Mouse (Mus musculus): ENCODE results near the gene Slc6a8. TPM values are rescaled to one million over a fixed set of nuclear protein-coding genes. Genes with fewer than 3 reads are reported as not detected.

Gene Slc6a8
- total and polyA plus RNA-seq, 3 experiments = 0.70 to 4.2 (median 2.2) TPM

GRCm38 (mm10) chrX:73676668-73677067 lies 3.7 kb downstream of the Slc6a8 start:
- no peak for DNase-seq (ENCODE audit: extremely low read depth)

GRCm38 (mm10) chrX:73684156-73684555 lies 11.2 kb downstream of the Slc6a8 start:
- in situ Hi-C loops (cut with MboI; ENCODE audit: low pct_ligation_motif_present, low pct_unique_long_range_greater_than_20kb, low sequenced_read_pairs) = no loop called here
- H3K4me3 ChIP-seq (replicated peaks in 1 of 3; ENCODE audit: low read depth in 2 of 3, low read length in 2 of 3, poor library complexity in 1 of 3) = no peak overlapping the region

More at GRCm38 (mm10) chrX:73676668-73677067, 3.7 kb downstream of the Slc6a8 start:
- Histone ChIP-seq H3K79me2 (replicated peaks; ENCODE audit: control insufficient read depth, extremely low read depth, insufficient read depth, poor library complexity, severe bottlenecking) (no peaks in the 10 kb centered on the region), H3K9me3 (replicated peaks; ENCODE audit: low read length) (no peaks in the 10 kb centered on the region), H3K27ac (ENCODE audit: insufficient read depth, low read depth) (no peak overlapping the region), H3K4me2 (ENCODE audit: insufficient read depth, low read depth, poor library complexity, severe bottlenecking) (no peak overlapping the region), H3K27me3 (replicated peaks) (no peaks in the 10 kb centered on the region), H3K4me1 (ENCODE audit: control insufficient read depth in 1 of 2, insufficient read depth in 2 of 2) (peaks cover 3 to 4% of the 10 kb centered on the region in 2 experiments; a peak in 3 of 4 replicates), H3K9ac (ENCODE audit: insufficient read depth, low read depth) (no peak overlapping the region), H3K36me3 (replicated peaks in 1 of 2; ENCODE audit: control insufficient read depth in 1 of 2, insufficient read depth in 1 of 2, low read length in 1 of 2) (peaks cover 21 to 31% of the 10 kb centered on the region in 2 experiments), H3K4me3 (replicated peaks in 1 of 3; ENCODE audit: low read depth in 2 of 3, low read length in 2 of 3, poor library complexity in 1 of 3) (no peak overlapping the region)
- dilution Hi-C loops (cut with MboI; ENCODE audit: extremely low pct_ligation_motif_present, extremely low pct_unique_long_range_greater_than_20kb, low sequenced_read_pairs) (no loop called here), in situ Hi-C loops (cut with MboI; ENCODE audit: low pct_ligation_motif_present, low pct_unique_long_range_greater_than_20kb, low sequenced_read_pairs) (no loop called here)
- TF ChIP-seq ZNF384 (IDR thresholded peaks at IDR 0.05; ENCODE audit: low read depth, low read length) = no peak
- TF ChIP-seq HCFC1 (IDR thresholded peaks at IDR 0.05; ENCODE audit: low read depth, low read length) = no peak
- no peak for TF ChIP-seq POLR2A (IDR thresholded peaks at IDR 0.05; ENCODE audit: low read depth, low read length)
- no peak for TF ChIP-seq SIN3A (IDR thresholded peaks at IDR 0.05; ENCODE audit: low read length)
- no peak for TF ChIP-seq RAD21 (IDR thresholded peaks at IDR 0.05; ENCODE audit: low read depth, low read length)
- TF ChIP-seq BHLHE40 (IDR thresholded peaks at IDR 0.05; ENCODE audit: low read depth, low read length) = no peak

GRCm38 (mm10) chrX:73684978-73685377 lies 12.0 kb downstream of the Slc6a8 start:
- H3K27ac ChIP-seq (ENCODE audit: insufficient read depth, low read depth) = no peak overlapping the region
- H3K4me3 ChIP-seq (replicated peaks in 1 of 3; ENCODE audit: low read depth in 2 of 3, low read length in 2 of 3, poor library complexity in 1 of 3) = no peak overlapping the region
- in situ Hi-C loops (cut with MboI; ENCODE audit: low pct_ligation_motif_present, low pct_unique_long_range_greater_than_20kb, low sequenced_read_pairs) (no loop called here), dilution Hi-C loops (cut with MboI; ENCODE audit: extremely low pct_ligation_motif_present, extremely low pct_unique_long_range_greater_than_20kb, low sequenced_read_pairs) (no loop called here)
- no peak overlapping the region for H3K9ac ChIP-seq (ENCODE audit: insufficient read depth, low read depth)
- no peaks in the 10 kb centered on the region for H3K4me1 ChIP-seq (ENCODE audit: control insufficient read depth in 1 of 2, insufficient read depth in 2 of 2)
- H3K27me3 ChIP-seq (replicated peaks) = no peaks in the 10 kb centered on the region
- H3K79me2 ChIP-seq (replicated peaks; ENCODE audit: control insufficient read depth, extremely low read depth, insufficient read depth, poor library complexity, severe bottlenecking) = no peaks in the 10 kb centered on the region
- no peak for TF ChIP-seq ZKSCAN1 (IDR thresholded peaks at IDR 0.05; ENCODE audit: borderline replicate concordance, low read depth, low read length)
- no peak for TF ChIP-seq CTCF (conservative IDR thresholded peaks at IDR 0.05 in 1 of 2, IDR thresholded peaks at IDR 0.05 in 1 of 2; ENCODE audit: low read depth in 2 of 2, low read length in 2 of 2)
- TF ChIP-seq ELF1 (IDR thresholded peaks at IDR 0.05; ENCODE audit: low read depth, low read length) = no peak
- no peak for TF ChIP-seq BHLHE40 (IDR thresholded peaks at IDR 0.05; ENCODE audit: low read depth, low read length)
- no peak for TF ChIP-seq CHD1 (IDR thresholded peaks at IDR 0.05; ENCODE audit: low read depth, low read length)
- TF ChIP-seq UBTF (IDR thresholded peaks at IDR 0.05; ENCODE audit: low read depth, low read length) = no peak
- TF ChIP-seq USF1 (IDR thresholded peaks at IDR 0.05; ENCODE audit: low read depth, low read length) = no peak
- TF ChIP-seq E2F4 (IDR thresholded peaks at IDR 0.05; ENCODE audit: insufficient replicate concordance, low read depth, low read length) = no peak
- no peak for TF ChIP-seq PAX5 (IDR thresholded peaks at IDR 0.05; ENCODE audit: low read length)
- H3K9me3 ChIP-seq (replicated peaks; ENCODE audit: low read length) = no peaks in the 10 kb centered on the region
- peaks cover 75 to 96% of the 10 kb centered on the region in 2 experiments for H3K36me3 ChIP-seq (replicated peaks in 1 of 2; ENCODE audit: control insufficient read depth in 1 of 2, insufficient read depth in 1 of 2, low read length in 1 of 2)
- no peak for DNase-seq (ENCODE audit: extremely low read depth)
- H3K4me2 ChIP-seq (ENCODE audit: insufficient read depth, low read depth, poor library complexity, severe bottlenecking) = no peak overlapping the region

More at GRCm38 (mm10) chrX:73684156-73684555, 11.2 kb downstream of the Slc6a8 start:
- H3K79me2 ChIP-seq (replicated peaks; ENCODE audit: control insufficient read depth, extremely low read depth, insufficient read depth, poor library complexity, severe bottlenecking) = no peaks in the 10 kb centered on the region
- H3K27ac ChIP-seq (ENCODE audit: insufficient read depth, low read depth) = no peak overlapping the region
- H3K9me3 ChIP-seq (replicated peaks; ENCODE audit: low read length) = no peaks in the 10 kb centered on the region
- no peak for DNase-seq (ENCODE audit: extremely low read depth)
- H3K27me3 ChIP-seq (replicated peaks) = no peaks in the 10 kb centered on the region
- no peaks in the 10 kb centered on the region for H3K4me1 ChIP-seq (ENCODE audit: control insufficient read depth in 1 of 2, insufficient read depth in 2 of 2)
- peaks cover 73 to 95% of the 10 kb centered on the region in 2 experiments for H3K36me3 ChIP-seq (replicated peaks in 1 of 2; ENCODE audit: control insufficient read depth in 1 of 2, insufficient read depth in 1 of 2, low read length in 1 of 2)
- H3K4me2 ChIP-seq (ENCODE audit: insufficient read depth, low read depth, poor library complexity, severe bottlenecking) = no peak overlapping the region
- no peak for TF ChIP-seq GABPA (IDR thresholded peaks at IDR 0.05; ENCODE audit: insufficient replicate concordance, low read depth, low read length)
- no peak for TF ChIP-seq MAFK (IDR thresholded peaks at IDR 0.05; ENCODE audit: insufficient replicate concordance, low read length)
- no peak for TF ChIP-seq RAD21 (IDR thresholded peaks at IDR 0.05; ENCODE audit: low read depth, low read length)
- TF ChIP-seq MXI1 (IDR thresholded peaks at IDR 0.05; ENCODE audit: low read depth, low read length) = no peak
- no peak for TF ChIP-seq CHD1 (IDR thresholded peaks at IDR 0.05; ENCODE audit: low read depth, low read length)
- no peak for TF ChIP-seq ZC3H11A (IDR thresholded peaks at IDR 0.05; ENCODE audit: low read depth, low read length)
- no peak for TF ChIP-seq UBTF (IDR thresholded peaks at IDR 0.05; ENCODE audit: low read depth, low read length)
- TF ChIP-seq POLR2A (IDR thresholded peaks at IDR 0.05; ENCODE audit: low read depth, low read length) = no peak
- TF ChIP-seq USF1 (IDR thresholded peaks at IDR 0.05; ENCODE audit: low read depth, low read length) = no peak
- TF ChIP-seq MAX (IDR thresholded peaks at IDR 0.05; ENCODE audit: low read length) = no peak
- no peak overlapping the region for H3K9ac ChIP-seq (ENCODE audit: insufficient read depth, low read depth)
- dilution Hi-C loops (cut with MboI; ENCODE audit: extremely low pct_ligation_motif_present, extremely low pct_unique_long_range_greater_than_20kb, low sequenced_read_pairs) = no loop called here

All from CH12.LX (cell line).